Mouse (Mus musculus): ENCODE measurements around the gene Lrrc15.

Lrrc15 gene

DNA sequence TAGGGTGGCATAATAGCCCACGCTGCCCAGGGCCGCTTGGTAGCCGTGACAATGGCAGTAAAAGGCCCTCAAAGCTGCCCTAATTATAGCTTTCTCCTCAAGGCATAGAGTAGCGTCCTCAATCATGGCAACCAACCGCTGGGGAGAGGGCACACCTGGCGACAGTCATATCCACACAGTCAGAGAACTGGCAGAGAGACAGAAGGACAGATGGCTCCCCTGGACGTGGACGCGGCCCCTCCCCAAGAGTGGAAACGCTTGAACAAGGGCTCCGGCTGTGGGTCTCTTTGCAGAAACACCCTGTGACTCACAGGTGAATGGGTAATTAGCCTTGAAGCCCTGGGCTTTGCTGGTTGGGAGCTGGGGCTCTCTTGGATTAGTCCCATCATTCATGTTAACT, 4.7 kb downstream of the Lrrc15 start:
- DNase-seq (ENCODE audit: extremely low read depth, low read depth, low spot score): no peak

- no peak for DNase-seq (ENCODE audit: extremely low read depth, low read depth, low spot score)
Observed at GRCm38 (mm10) chr16:30275558-30276340, 7.3 kb downstream of the Lrrc15 start.

GRCm38 (mm10) chr16:30273065-30273464, 10.0 kb downstream of the Lrrc15 start:
- DNase-seq (ENCODE audit: extremely low read depth, low read depth, low spot score): no peak

GRCm38 (mm10) chr16:30271941-30272595, 11.0 kb downstream of the Lrrc15 start:
- no peak for DNase-seq (ENCODE audit: extremely low read depth, low read depth, low spot score)

DNA sequence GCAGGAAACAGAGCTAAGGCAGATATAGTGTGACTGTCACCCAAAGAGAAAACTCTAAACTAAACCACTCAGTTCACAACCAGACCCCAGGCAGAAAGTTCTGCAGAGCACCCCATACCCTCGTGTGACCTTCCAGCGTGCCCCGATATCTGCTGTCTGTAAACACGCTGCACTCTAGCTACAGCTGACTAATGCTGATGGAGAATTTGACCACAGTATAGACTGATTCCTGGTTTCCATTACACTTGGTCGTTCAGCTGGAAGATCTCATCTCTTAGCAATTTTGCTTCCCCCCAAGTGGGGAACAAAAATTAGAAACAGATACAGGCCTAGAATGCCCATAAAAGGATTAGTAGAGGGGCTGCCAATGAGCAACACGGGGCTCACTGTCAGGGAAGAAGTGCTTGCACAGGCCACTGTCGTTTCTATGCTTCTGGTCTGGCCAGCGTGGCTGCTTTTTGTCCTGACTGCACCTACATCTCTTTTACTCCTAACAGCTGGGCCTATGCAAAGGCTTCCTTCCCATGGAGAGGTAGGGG, 11.8 kb downstream of the Lrrc15 start:
- DNase-seq (ENCODE audit: extremely low read depth, low read depth, low spot score): no peak

- DNase-seq (ENCODE audit: extremely low read depth, low read depth, low spot score): no peak
Observed at GRCm38 (mm10) chr16:30267359-30267758, 15.7 kb downstream of the Lrrc15 start, which contains the start of gene Cpn2. TSS of gene Cpn2 (minus strand) at chr16:30267499.

- no peak for DNase-seq (ENCODE audit: extremely low read depth, low read depth, low spot score)
Observed at GRCm38 (mm10) chr16:30266561-30266960, 16.5 kb downstream of the Lrrc15 start.

GRCm38 (mm10) chr16:30265611-30266010, 17.4 kb downstream of the Lrrc15 start:
- no peak for DNase-seq (ENCODE audit: extremely low read depth, low read depth, low spot score)

DNA sequence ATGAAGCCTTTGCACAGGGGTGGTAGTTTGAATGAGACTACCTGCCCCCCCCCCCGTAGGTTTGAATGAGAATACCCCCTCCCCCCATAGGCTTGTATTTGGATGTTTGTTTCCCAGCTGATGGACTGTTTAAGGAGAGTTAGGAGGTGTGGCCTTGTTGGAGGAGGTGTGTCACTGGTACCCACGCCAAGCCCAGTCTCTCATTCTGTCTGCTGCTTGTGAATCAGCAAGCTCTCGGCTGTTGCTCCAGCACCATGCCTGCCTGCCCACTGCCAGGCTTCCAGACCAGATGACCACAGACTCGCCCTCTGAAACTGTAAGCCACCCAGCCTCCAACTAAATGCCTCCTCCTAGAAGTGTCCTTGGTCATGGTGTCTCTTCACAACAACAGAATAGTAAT, 19.9 kb downstream of the Lrrc15 start:
- DNase-seq (ENCODE audit: extremely low read depth, low read depth, low spot score): no peak

- DNase-seq (ENCODE audit: extremely low read depth, low read depth, low spot score): no peak
Observed at GRCm38 (mm10) chr16:30262664-30263063, 20.4 kb downstream of the Lrrc15 start.

- DNase-seq (ENCODE audit: extremely low read depth, low read depth, low spot score): no peak
Observed at GRCm38 (mm10) chr16:30262157-30262556, 20.9 kb downstream of the Lrrc15 start.

- DNase-seq (ENCODE audit: extremely low read depth, low read depth, low spot score): no peak
Observed at GRCm38 (mm10) chr16:30261341-30261740, 21.7 kb downstream of the Lrrc15 start.

DNA sequence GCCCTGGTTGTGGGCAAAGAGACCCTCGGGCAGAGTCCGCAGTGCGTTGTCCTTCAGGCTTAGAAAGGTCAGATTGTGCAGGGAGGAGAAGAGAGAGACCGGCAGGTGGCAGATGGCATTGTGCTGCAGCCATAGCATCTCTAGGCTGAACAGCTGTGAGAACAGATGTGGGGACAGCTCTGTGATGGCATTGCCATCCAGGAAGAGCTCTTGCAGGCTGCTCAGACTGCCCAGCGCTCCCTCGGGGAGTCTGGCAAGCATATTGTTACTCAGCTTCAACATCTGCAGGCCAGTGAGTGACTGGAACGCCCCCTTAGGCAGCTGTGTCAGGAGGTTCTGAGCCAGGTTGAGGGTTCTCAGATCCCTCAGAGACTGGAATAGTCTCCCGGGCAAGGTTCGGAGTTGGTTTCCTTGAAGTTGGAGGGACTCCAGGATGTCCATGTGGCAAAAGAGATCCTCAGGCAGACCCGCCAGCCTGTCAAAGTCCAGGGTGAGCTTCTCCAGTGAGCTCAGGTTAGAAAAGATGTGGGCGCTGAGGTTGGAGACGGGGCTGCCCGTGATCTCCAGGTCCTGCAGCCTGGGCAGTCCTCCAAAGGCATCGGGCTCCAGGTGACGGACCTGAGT, 22.9 kb downstream of the Lrrc15 start:
- no peak for DNase-seq (ENCODE audit: extremely low read depth, low read depth, low spot score)

- DNase-seq (ENCODE audit: extremely low read depth, low read depth, low spot score): no peak
Observed at GRCm38 (mm10) chr16:30259444-30259843, 23.6 kb downstream of the Lrrc15 start.

DNA sequence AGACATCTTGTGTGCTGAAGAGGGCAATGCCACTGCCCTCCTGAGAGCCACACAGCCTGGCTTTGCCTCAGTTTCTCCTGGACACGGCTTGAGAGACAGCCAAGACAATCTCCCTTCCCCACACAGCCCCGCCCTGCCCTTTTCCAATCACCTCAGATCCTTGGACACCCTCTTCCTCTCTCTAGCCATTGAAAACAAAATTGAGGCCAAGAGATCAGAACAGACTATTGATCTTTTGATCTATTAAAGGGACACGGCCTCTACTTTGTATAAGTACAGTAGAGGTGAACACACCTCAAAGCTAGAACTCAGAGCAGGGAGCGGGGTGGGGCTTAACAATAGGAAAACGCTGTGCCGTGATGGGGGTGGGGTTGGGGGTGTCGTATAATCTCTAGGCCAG, 24.6 kb downstream of the Lrrc15 start:
- DNase-seq (ENCODE audit: extremely low read depth, low read depth, low spot score): no peak

GRCm38 (mm10) chr16:30257718-30258117, 25.3 kb downstream of the Lrrc15 start:
- DNase-seq (ENCODE audit: extremely low read depth, low read depth, low spot score): no peak

DNA sequence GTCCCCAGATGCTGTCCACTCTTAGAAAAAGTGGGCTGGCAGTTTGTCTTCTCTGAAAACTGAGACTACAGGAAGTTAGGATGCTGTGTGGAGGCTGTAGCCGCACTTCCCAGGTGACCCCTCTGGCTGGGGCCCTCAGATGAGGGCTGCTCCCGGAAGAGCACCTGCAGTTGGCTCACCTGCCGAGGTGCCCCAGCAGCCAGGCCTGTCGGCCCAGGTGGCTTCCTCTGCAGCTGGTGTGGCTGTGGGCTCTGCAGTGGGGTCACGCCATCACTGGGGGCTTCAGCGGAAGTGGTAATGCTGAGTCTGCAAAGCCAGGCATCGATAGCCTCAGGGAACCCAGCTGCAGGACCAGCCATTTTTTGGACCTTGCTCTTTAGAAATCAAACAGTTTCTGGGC, 28.0 kb downstream of the Lrrc15 start:
- DNase-seq (ENCODE audit: extremely low read depth, low read depth, low spot score): no peak

DNA sequence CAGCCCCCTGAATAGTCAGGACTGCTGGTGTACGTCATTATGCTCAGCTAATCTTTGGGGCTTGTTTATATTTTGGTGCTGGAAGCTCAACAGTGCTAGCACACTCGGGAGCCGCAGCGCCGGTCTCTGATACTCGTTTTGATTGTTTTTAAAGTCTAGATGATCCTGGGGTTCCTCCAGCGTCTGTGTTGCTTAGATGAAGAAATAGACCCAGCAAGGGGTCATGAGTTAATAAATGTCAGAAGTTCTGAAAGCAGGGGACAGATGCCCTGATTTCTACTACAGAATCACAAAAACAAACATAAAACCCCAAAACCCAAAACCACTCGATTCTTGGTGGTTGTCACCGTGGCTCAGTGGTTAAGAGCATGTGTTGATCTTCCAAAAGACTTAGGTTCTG, 29.2 kb downstream of the Lrrc15 start:
- no peak for DNase-seq (ENCODE audit: extremely low read depth, low read depth, low spot score)

DNA sequence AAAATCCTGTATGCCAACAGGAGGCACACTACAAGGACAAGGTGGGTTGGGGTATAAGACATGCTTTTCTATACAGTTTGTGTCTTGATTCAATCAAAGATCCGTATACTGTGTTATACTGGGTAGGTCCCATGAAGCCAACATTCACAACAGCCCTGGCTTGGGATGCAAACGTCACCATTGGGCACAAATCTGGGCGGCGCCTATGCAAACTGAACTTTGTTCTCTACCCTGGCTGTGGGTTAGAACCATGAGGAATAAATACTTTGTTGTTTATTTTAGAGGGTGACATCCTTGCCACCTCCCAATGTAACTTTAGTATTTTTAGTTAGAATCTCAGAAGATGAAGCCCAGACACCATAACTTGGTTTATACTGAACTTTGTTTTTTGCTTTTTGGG, 29.7 kb downstream of the Lrrc15 start:
- no peak for DNase-seq (ENCODE audit: extremely low read depth, low read depth, low spot score)

- DNase-seq (ENCODE audit: extremely low read depth, low read depth, low spot score): no peak
Observed at GRCm38 (mm10) chr16:30252003-30252418, 31.0 kb downstream of the Lrrc15 start.

GRCm38 (mm10) chr16:30244037-30244700, 38.9 kb downstream of the Lrrc15 start:
- DNase-seq (ENCODE audit: extremely low read depth, low read depth, low spot score): no peak
